Mouse (Mus musculus) E14TG2a.4 (cell line): ENCODE results near the gene Ubl4b.

ENCODE experiments used
- H3K27me3 ChIP-seq: 2 replicates; pipeline ENCODE4 v1.6.1; 2014; ENCODE audit warnings: low read length, control low read depth; ENCODE audit not compliant: insufficient read depth
- H3K36me3 ChIP-seq: 2 replicates; pipeline ENCODE4 v1.6.1; 2014; ENCODE audit warnings: low read length, control low read depth; ENCODE audit not compliant: insufficient read depth
- H3K4me1 ChIP-seq: replicated peaks from 2 replicates; pipeline ENCODE4 v1.6.1; 2014; ENCODE audit warnings: low read depth, low read length, control low read depth
- H3K4me3 ChIP-seq: replicated peaks from 2 replicates; pipeline ENCODE4 v1.5.1; 2014; ENCODE audit warnings: mild to moderate bottlenecking, low read length
- H3K9me3 ChIP-seq: 2 replicates; pipeline ENCODE4 v1.6.1; 2014; ENCODE audit warnings: low read length, control low read depth
- CTCF ChIP-seq: conservative IDR thresholded peaks from 2 replicates; pipeline ENCODE4 v1.5.1; 2014; ENCODE audit warnings: low read length
- NANOG ChIP-seq: IDR thresholded peaks from 2 replicates; pipeline ENCODE4 v1.6.1; 2014; ENCODE audit warnings: borderline replicate concordance, low read length, mixed read lengths
- POU5F1 ChIP-seq: IDR thresholded peaks from 2 replicates; pipeline ENCODE4 v1.6.1; 2014; ENCODE audit warnings: low read length, borderline replicate concordance

Ubl4b gene

DNA sequence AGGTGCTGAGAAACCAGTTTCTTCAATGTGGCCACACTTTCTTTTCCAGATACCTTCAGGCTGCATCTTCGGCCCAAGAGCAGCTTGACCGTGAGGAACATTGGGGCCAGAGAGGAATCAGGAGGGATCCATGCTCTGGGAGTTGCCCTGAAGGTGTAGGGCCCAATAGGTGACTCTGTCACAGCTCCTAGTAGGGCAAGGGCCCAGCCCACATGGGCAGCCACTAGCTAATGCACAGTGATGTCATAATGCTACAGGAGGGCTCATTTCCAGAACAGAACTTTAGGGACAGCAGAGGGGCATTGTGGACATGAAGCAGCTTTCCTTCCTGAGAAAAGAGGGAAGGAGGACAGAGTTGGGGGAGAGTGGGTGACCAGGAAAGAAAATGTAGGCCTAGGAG is at the start of gene Ubl4b:
Gene Ubl4b, minus strand, starts transcription at position 232 of the 400 bp plus-strand sequence.
- no peak for TF ChIP-seq POU5F1
- TF ChIP-seq CTCF, result no peak
- no peak for TF ChIP-seq NANOG
- no peaks in the 10 kb centered on the region for H3K36me3 ChIP-seq
- no peaks in the 10 kb centered on the region for H3K9me3 ChIP-seq
- no peak within 1 kb of the TSS for H3K4me3 ChIP-seq
- H3K27me3 ChIP-seq, result peaks cover 19% of the 10 kb centered on the region; the same call in 1 of the 2 replicates
- no peaks in the 10 kb centered on the region for H3K4me1 ChIP-seq

DNA sequence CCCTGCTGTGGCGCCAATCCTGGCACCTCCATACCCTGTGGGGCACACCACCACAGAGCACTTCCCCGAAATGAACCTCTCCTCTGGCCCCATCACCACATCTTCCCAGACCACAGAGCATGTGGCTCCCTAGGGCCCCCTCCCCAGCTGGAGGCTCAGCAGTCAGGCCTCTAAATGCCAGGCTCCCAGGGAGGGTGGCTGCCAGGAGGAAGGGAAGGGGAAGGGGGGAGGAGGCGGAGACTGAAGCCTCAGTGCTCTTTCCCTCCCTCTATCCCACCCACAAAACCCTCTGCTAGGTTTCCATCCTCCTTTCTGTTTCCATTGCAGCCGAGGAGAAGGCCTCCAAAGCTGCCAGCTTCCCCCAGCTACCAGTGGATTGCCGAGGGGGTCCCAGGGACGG is 45.3 kb upstream of the Ubl4b start:
- no peaks in the 10 kb centered on the region for H3K9me3 ChIP-seq
- peaks cover 32% of the 10 kb centered on the region for H3K4me1 ChIP-seq
- peaks cover 89% of the 10 kb centered on the region for H3K27me3 ChIP-seq
- TF ChIP-seq CTCF (no peak), NANOG (no peak), POU5F1 (no peak)
- H3K4me3 ChIP-seq, result no peak overlapping the region
- no peaks in the 10 kb centered on the region for H3K36me3 ChIP-seq

DNA sequence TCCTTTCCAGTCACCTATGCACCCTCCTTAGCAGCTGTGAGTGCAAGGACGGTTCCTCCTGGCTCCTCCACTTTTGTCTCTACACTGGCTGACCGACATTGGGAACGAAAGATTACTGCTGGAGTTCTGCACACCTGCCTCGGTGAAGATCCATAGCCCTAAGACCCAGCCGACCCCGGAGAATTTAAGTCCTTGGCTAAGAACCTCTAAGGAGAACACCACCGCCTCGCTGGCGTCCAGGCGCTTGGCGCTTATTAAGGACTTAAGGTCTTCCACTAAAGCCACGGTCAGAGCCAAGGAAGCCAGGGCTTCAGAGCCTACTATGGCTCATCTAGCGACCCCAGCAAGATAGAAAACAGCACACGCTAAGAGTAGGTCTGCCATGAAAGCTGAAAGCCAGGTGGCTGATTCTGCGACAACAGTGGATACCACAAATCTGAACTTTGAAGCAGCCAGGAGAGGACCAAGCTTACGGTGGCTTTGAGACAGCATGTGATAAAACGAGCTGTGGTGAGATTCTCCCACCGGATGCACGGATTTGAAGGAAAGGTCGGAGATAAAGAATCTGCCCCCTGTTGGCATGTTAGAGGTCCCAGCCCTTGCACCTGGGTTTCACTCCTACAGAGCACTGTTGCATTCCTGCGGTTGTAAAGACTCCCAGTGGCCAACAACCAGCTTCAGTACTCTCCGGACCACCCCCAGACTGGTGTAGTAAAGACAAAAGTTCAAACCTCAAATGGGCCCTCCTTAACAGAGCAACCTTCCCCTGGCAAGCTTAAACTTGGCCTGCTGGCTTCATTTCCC is 42.9 kb upstream of the Ubl4b start:
- H3K9me3 ChIP-seq, result no peaks in the 10 kb centered on the region
- no peak overlapping the region for H3K4me3 ChIP-seq
- TF ChIP-seq POU5F1 (no peak), NANOG (no peak), CTCF (0 out of 2 replicates have a peak, but pooled peaks have one; percentile 4)
- no peaks in the 10 kb centered on the region for H3K36me3 ChIP-seq
- peaks cover 97% of the 10 kb centered on the region for H3K27me3 ChIP-seq
- H3K4me1 ChIP-seq, result peaks cover 30% of the 10 kb centered on the region

DNA sequence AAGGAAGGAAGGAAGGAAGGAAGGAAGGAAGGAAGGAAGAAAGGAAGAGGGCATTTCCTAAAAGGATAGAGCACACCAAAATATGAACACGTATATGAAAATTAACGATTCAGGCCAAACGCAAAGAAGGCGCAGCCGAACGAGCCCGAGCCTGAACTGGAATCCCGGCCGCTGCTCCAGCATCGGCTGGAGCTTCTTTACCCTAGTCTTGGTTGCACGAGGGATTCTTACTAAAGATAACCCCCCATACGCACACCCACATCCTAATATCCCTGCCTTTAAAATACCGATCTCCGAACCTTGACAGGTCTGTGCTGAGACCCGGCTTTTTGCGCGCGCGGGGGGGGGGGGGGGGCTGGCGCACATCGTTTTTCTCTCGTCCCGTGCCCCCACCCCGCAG is 42.3 kb upstream of the Ubl4b start:
- Histone ChIP-seq H3K4me3 (no peak overlapping the region), H3K27me3 (peaks cover 100% of the 10 kb centered on the region), H3K4me1 (peaks cover 30% of the 10 kb centered on the region), H3K9me3 (no peaks in the 10 kb centered on the region), H3K36me3 (no peaks in the 10 kb centered on the region)
- no peak for TF ChIP-seq CTCF
- TF ChIP-seq NANOG, result no peak
- TF ChIP-seq POU5F1, result no peak

DNA sequence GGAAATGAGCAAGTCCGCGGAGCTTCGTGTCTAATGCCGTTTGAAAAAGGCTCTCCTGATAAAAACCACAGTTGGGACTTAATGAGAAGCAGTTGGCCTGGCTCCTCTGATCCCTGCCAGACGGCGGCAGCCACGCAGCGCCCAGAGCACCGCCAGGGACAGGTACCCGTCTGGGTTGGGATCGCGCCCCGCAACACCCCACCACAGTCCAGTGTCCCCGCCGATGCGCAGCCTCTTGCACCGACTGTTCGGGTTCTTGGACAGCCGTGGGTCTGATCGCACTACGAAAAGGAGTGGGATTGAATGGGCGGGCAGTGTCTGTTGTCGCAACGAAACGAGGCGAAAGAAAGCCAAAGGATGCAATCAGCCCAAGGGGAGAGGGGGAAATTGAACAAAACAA is 41.7 kb upstream of the Ubl4b start:
- no peaks in the 10 kb centered on the region for H3K36me3 ChIP-seq
- peak overlapping the region; percentile 75 for H3K4me3 ChIP-seq
- TF ChIP-seq CTCF, result no peak
- no peak for TF ChIP-seq POU5F1
- no peak for TF ChIP-seq NANOG
- H3K4me1 ChIP-seq, result peaks cover 30% of the 10 kb centered on the region
- no peaks in the 10 kb centered on the region for H3K9me3 ChIP-seq
- H3K27me3 ChIP-seq, result peaks cover 97% of the 10 kb centered on the region

DNA sequence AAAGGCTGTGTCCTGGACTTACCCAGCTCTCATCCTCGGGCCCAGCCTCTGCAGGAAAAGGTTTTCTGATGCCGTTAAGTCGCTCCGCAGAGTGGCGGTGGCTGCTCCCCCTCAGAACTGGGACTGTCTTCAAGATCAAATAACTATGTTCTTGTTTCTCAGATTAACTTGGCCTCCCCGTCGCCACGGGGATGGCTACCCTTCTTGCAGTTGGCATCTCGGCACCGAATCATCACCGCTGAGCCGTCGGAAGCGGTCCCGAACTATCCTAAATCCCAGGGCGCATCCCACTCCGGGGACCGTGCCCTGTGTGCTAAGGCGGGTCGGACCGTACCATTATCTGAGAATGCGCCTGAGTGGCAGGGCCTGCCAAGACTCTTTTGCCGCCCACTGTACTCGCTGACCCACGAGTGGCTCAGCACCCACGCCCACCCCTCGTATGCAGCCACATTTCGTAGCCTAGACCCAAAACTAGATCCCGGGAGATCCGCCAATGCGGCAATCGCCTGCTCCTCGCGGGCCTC is 41.1 kb upstream of the Ubl4b start:
- no peak for TF ChIP-seq POU5F1
- no peak for TF ChIP-seq CTCF
- TF ChIP-seq NANOG, result no peak
- no peaks in the 10 kb centered on the region for H3K9me3 ChIP-seq
- H3K4me1 ChIP-seq, result peaks cover 30% of the 10 kb centered on the region
- peaks cover 96% of the 10 kb centered on the region for H3K27me3 ChIP-seq
- H3K4me3 ChIP-seq, result peak overlapping the region; percentile 75
- no peaks in the 10 kb centered on the region for H3K36me3 ChIP-seq

DNA sequence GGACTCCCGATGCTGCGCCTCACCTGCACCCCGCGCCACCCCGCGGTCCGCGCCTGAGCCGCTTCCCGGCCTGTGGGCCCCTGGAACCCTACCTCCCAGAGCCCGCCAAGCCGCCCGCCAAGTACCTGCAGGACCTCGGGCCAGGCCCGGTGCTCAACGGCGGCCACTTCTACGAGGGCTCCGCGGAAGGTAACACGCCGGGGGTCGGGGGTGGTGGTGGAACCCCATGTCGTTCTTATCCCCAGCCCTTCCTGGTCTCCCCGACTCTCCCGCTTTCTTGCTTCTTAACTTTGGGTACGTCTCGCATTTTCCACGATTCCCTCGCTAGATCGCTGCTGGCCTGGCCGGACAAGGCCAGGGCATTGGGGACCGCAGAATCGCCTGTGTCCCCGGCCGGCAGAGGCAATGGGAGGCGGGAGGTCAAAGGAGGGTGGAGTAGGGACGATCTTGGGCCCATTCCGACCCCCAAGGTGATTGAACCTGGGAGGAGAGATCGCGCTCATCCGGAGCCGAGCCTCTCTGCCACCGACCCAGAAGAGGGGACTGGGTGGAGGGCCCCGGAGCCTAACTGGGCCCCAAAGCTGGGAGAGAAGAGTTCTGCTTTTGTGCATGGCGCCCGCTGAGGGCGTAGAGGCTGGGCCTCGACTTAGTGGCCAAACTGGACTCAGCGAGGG is 40.5 kb upstream of the Ubl4b start:
- Histone ChIP-seq H3K4me1 (peaks cover 30% of the 10 kb centered on the region), H3K4me3 (peak overlapping the region; percentile 75), H3K27me3 (peaks cover 93% of the 10 kb centered on the region), H3K36me3 (no peaks in the 10 kb centered on the region), H3K9me3 (no peaks in the 10 kb centered on the region)
- TF ChIP-seq NANOG, result no peak
- TF ChIP-seq CTCF, result no peak
- no peak for TF ChIP-seq POU5F1

DNA sequence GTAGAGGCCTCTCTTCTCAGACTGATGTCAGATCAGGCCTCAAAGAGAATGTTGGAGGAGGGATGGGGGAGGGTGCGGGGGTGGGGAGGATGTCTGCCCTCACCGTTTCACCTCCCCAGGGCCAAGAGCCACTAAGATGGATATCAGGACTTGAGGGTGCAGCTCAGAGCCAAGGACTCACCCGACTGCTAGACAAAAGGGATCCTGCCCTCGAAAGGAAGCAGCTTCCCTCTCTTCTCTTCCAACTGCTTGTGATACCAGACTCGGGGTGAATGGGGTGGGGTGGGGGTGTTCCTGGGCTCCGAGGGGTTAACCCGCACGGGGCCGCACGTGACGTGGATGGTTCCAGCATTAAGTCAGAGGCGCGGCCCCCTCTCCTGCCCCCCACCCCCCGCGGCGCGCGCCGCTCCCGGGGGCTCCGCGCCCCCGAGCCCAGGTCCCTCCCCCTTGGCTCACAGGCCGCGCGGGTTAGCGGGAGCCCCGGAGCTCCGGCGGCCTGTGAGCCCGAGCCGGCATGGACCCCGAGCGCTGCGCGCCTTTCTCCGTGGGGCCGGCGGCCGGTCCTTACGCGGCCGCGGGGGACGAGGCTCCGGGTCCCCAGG is 39.9 kb upstream of the Ubl4b start, which contains the start of gene Alx3:
Gene Alx3, plus strand, starts transcription at position 370 of the 602 bp plus-strand sequence.
- H3K9me3 ChIP-seq, result no peaks in the 10 kb centered on the region
- H3K4me3 ChIP-seq, result peak within 1 kb of the TSS; percentile 75
- H3K4me1 ChIP-seq, result peaks cover 30% of the 10 kb centered on the region
- H3K36me3 ChIP-seq, result no peaks in the 10 kb centered on the region
- no peak for TF ChIP-seq CTCF
- no peak for TF ChIP-seq NANOG
- no peak for TF ChIP-seq POU5F1
- peaks cover 93% of the 10 kb centered on the region for H3K27me3 ChIP-seq
